8 mouse cellular contexts compared by ENCODE assay signal in the genomic region with DNA sequence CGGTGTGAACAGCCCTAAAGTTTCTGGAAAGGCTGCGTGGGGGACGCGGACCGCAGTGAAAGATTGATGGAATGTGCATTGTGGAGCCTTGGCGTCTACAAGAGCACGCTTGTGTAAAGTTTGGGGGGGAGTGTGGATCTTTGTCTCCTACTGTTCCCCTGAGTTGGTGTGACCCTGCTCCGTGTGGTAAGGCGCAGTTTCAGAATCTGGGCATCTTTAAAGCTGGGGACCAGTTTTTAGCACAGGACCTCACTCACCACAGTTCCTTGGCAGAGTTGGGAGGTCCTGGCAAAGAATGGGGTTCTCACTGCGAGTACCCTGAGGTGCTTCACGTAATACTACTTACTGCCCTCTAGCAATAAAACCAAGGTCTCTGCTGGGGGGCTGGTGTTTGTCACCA. TPM values are rescaled to one million over a fixed set of nuclear protein-coding genes. Genes with fewer than 3 reads are reported as not detected.
DNase-seq lines count a peak whose midpoint lies in the region; ATAC-seq lines count a peak whose summit lies in the region.

No protein-coding gene starts in this region.

- no peaks in the 10 kb centered on the region for H3K27me3 ChIP-seq in lung, embryonic 16.5 days (ENCODE audit: control insufficient read depth, insufficient read depth, low read depth, low read length)
- H3K27me3 ChIP-seq in embryonic facial prominence, embryonic 11.5 days (ENCODE audit: control insufficient read depth, insufficient read depth, low read length) = no peaks in the 10 kb centered on the region
- H3K27me3 ChIP-seq in intestine, embryonic 15.5 days (replicated peaks) = no peaks in the 10 kb centered on the region
- no peaks in the 10 kb centered on the region for H3K27me3 ChIP-seq in neural tube, embryonic 14.5 days (ENCODE audit: control insufficient read depth, insufficient read depth, low read length)

- WGBS in lung, embryonic 16.5 days = 0% methylated on average over 11 of the region's 11 CpGs
- 0% methylated on average over 11 of the region's 11 CpGs for WGBS in embryonic facial prominence, embryonic 11.5 days
- 2% methylated on average over 11 of the region's 11 CpGs for WGBS in intestine, embryonic 15.5 days
- 0% methylated on average over 11 of the region's 11 CpGs for WGBS in neural tube, embryonic 14.5 days

- peak overlapping the region; percentile 84 for H3K4me3 ChIP-seq in lung, embryonic 16.5 days (ENCODE audit: low read length)
- peak overlapping the region; percentile 76 for H3K4me3 ChIP-seq in embryonic facial prominence, embryonic 11.5 days (ENCODE audit: low read depth, low read length)
- H3K4me3 ChIP-seq in intestine, embryonic 15.5 days (replicated peaks) = peak overlapping the region; percentile 80
- peak overlapping the region; percentile 76 for H3K4me3 ChIP-seq in neural tube, embryonic 14.5 days (ENCODE audit: low read depth, low read length)

- H3K36me3 ChIP-seq in lung, embryonic 16.5 days (ENCODE audit: control insufficient read depth, insufficient read depth, low read length) = no peaks in the 10 kb centered on the region
- no peaks in the 10 kb centered on the region for H3K36me3 ChIP-seq in embryonic facial prominence, embryonic 11.5 days (replicated peaks; ENCODE audit: control insufficient read depth, insufficient read depth, low read depth, low read length)
- no peaks in the 10 kb centered on the region for H3K36me3 ChIP-seq in intestine, embryonic 15.5 days
- no peaks in the 10 kb centered on the region for H3K36me3 ChIP-seq in neural tube, embryonic 14.5 days (ENCODE audit: control insufficient read depth, insufficient read depth, low read length)

- H3K9ac ChIP-seq in lung, embryonic 16.5 days (ENCODE audit: low read length) = peak overlapping the region; percentile 85
- peak overlapping the region; percentile 81 for H3K9ac ChIP-seq in embryonic facial prominence, embryonic 11.5 days (replicated peaks; ENCODE audit: low read length)
- peak overlapping the region; percentile 75 for H3K9ac ChIP-seq in intestine, embryonic 15.5 days
- H3K9ac ChIP-seq in neural tube, embryonic 14.5 days (replicated peaks; ENCODE audit: low read depth, low read length) = peak overlapping the region; percentile 91

- peak overlapping the region; percentile 78 for H3K4me2 ChIP-seq in lung, embryonic 16.5 days (ENCODE audit: low read depth, low read length)
- peak overlapping the region; percentile 72 for H3K4me2 ChIP-seq in embryonic facial prominence, embryonic 11.5 days (ENCODE audit: low read depth, low read length)
- peak overlapping the region; percentile 75 for H3K4me2 ChIP-seq in intestine, embryonic 15.5 days (replicated peaks)
- H3K4me2 ChIP-seq in neural tube, embryonic 14.5 days (ENCODE audit: low read depth, low read length) = peak overlapping the region; percentile 78

- ATAC-seq in lung, embryonic 16.5 days (ENCODE audit: low read depth) = no peak
- no peak for ATAC-seq in embryonic facial prominence, embryonic 11.5 days (replicated peaks; ENCODE audit: insufficient number of reproducible peaks, low FRiP score, low TSS enrichment, low read depth)
- ATAC-seq in intestine, embryonic 15.5 days = no peak
- ATAC-seq in neural tube, embryonic 14.5 days (ENCODE audit: low read depth) = no peak

- peaks cover 27% of the 10 kb centered on the region for H3K4me1 ChIP-seq in lung, embryonic 16.5 days (replicated peaks; ENCODE audit: control insufficient read depth, insufficient read depth, low read length)
- H3K4me1 ChIP-seq in embryonic facial prominence, embryonic 11.5 days (ENCODE audit: control insufficient read depth, insufficient read depth, low read length) = peaks cover 8% of the 10 kb centered on the region; the same call in 1 of the 2 replicates
- peaks cover 12% of the 10 kb centered on the region for H3K4me1 ChIP-seq in intestine, embryonic 15.5 days (replicated peaks)
- peaks cover 39% of the 10 kb centered on the region for H3K4me1 ChIP-seq in neural tube, embryonic 14.5 days (ENCODE audit: control insufficient read depth, insufficient read depth, low read length)

- H3K9me3 ChIP-seq in lung, embryonic 16.5 days (ENCODE audit: control insufficient read depth, low read length) = no peaks in the 10 kb centered on the region
- no peaks in the 10 kb centered on the region for H3K9me3 ChIP-seq in embryonic facial prominence, embryonic 11.5 days (replicated peaks; ENCODE audit: control insufficient read depth, low read length)
- no peaks in the 10 kb centered on the region for H3K9me3 ChIP-seq in intestine, embryonic 15.5 days
- H3K9me3 ChIP-seq in neural tube, embryonic 14.5 days (ENCODE audit: control insufficient read depth, low read length) = no peaks in the 10 kb centered on the region

- DNase-seq in lung, postnatal 25 days (ENCODE audit: low spot score) = no peak
- no peak for DNase-seq in embryonic facial prominence, embryonic 11.5 days (ENCODE audit: low spot score)
- DNase-seq in gastrocnemius, postnatal 4 days (ENCODE audit: low spot score in 2 of 2) = no peak
- DNase-seq in urinary bladder, postnatal 10 days (ENCODE audit: low spot score) = no peak
- no peak for DNase-seq in retina, embryonic 14.5 days (ENCODE audit: low spot score)

- H3K27ac ChIP-seq in lung, embryonic 16.5 days (ENCODE audit: low read length) = peak overlapping the region; percentile 96
- H3K27ac ChIP-seq in embryonic facial prominence, embryonic 11.5 days (replicated peaks; ENCODE audit: low read depth, low read length) = peak overlapping the region; percentile 88
- H3K27ac ChIP-seq in intestine, embryonic 15.5 days = peak overlapping the region; percentile 94
- H3K27ac ChIP-seq in neural tube, embryonic 14.5 days (ENCODE audit: low read depth, low read length) = peak overlapping the region; percentile 84

RNA-seq across cellular contexts. Expression of a gene that starts 1.0 kb away (rescaled TPM):
- 29.7 and 31.8 TPM in 2 replicates for polyA plus RNA-seq in lung, embryonic 16.5 days (2015; fragmentation: Nextera tagmentation; extraction: Ambion mirVana)
- polyA plus RNA-seq in embryonic facial prominence, embryonic 11.5 days (2014; fragmentation: Nextera tagmentation; extraction: Ambion mirVana) = 51.6 and 52.2 TPM in 2 replicates
- polyA plus RNA-seq in intestine, embryonic 15.5 days (2015; fragmentation: Nextera tagmentation; extraction: Ambion mirVana) = 11.1 and 12.0 TPM in 2 replicates
- 21.1 and 31.0 TPM in 2 replicates for polyA plus RNA-seq in neural tube, embryonic 14.5 days (2014; fragmentation: Nextera tagmentation; extraction: Ambion mirVana)
- 10 to 100 TPM; 19.8 to 22.5 TPM for total RNA-seq in gastrocnemius, postnatal 4 days (2021)
